Mouse (Mus musculus) monocyte, adult 59 days (primary cell): Measurements from ENCODE around the gene Trim43c. TPM values are rescaled to one million over a fixed set of nuclear protein-coding genes. Genes with fewer than 3 reads are reported as not detected.

Experiments
- total RNA-seq, 2 experiments: library from RNA; stranded (reverse); gene quantifications; one replicate each; pipeline ENCODE4 v1.2.4; 2023

The Trim43c gene
- total RNA-seq, result not detected

GRCm38 (mm10) chr9:88838864-88839263 lies at the start of gene Trim43c:
TSS of gene Trim43c (plus strand) at chr9:88839164.

Other genes starting within 250 kb of the Trim43c start
- gene Mthfsl, start 118.9 kb upstream of the Trim43c start, total RNA-seq, result 10 to 100 TPM; 68.1 to 78.9 TPM
- gene Bcl2a1d, start 107.2 kb upstream of the Trim43c start, total RNA-seq, result 10 to 100 TPM; 80.5 to 94.9 TPM
- gene Bcl2a1a, start 117.7 kb downstream of the Trim43c start, total RNA-seq, result 100 to 1,000 TPM in 1 of 2 experiments, 10 to 100 TPM in 1; 83.6 to 103 TPM